Mouse (Mus musculus): Measurements from ENCODE around the gene Mri1. TPM values are rescaled to one million over a fixed set of nuclear protein-coding genes. Genes with fewer than 3 reads are reported as not detected.

Gene Mri1
- polyA plus RNA-seq, 1 experiment from 2014 or later, result 50.7 TPM

DNA sequence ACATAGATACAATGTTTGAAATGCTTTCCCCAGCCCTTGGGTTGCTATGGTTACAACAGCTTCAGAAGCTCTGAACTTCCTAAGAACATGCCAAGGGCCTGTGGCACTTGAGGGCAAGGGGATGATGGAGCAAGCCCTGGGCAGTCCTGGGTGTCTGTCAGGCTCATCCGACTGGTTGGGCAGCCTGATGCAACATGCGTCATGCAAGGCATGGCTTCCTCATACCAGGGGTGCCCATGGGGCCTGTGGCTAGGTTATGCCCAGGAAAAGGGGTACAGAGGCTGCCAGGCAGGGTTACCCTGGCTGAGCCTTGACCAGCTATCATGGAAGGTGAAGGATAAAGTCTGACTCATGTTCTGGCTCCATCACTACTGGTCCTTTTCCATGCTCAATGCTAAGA is 24.1 kb downstream of the Mri1 start:
- no peaks in the 10 kb centered on the region for H3K27me3 ChIP-seq
- no peak overlapping the region for H3K4me2 ChIP-seq
- H3K27ac ChIP-seq, result no peak overlapping the region
- peaks cover 69% of the 10 kb centered on the region for H3K36me3 ChIP-seq
- H3K4me1 ChIP-seq (replicated peaks), result peaks cover 43% of the 10 kb centered on the region
- no peaks in the 10 kb centered on the region for H3K9me3 ChIP-seq
- H3K9ac ChIP-seq, result no peak overlapping the region
- H3K4me3 ChIP-seq, result no peak overlapping the region
- WGBS, result 84% methylated on average over 2 of the region's 2 CpGs
- ATAC-seq (ENCODE audit: low FRiP score), result no peak

DNA sequence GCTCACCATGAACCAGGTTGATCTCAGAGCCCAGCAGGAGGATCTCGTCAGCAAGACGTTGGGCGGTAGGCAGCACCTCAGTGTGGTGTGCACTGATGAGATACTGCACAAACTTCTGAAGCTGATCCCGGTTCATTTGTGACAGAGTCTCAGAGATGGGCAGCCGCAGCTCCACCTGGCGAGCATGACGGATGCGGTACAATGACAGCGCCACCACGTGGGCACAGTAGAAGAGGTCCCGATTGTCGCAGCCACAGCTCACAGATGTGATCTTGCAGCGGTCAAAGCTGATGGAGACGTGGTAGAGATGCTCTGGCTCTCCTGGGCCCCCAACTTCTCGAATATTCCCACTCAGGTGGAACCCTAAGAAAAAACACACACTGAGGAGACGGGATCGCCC is 26.4 kb downstream of the Mri1 start:
- Histone ChIP-seq H3K4me1 (replicated peaks) (peaks cover 31% of the 10 kb centered on the region), H3K9me3 (no peaks in the 10 kb centered on the region), H3K4me3 (no peak overlapping the region), H3K9ac (no peak overlapping the region), H3K27ac (no peak overlapping the region), H3K4me2 (no peak overlapping the region), H3K36me3 (peaks cover 92% of the 10 kb centered on the region), H3K27me3 (no peaks in the 10 kb centered on the region)
- 81% methylated on average over 17 of the region's 17 CpGs for WGBS
- no peak for ATAC-seq (ENCODE audit: low FRiP score)

DNA sequence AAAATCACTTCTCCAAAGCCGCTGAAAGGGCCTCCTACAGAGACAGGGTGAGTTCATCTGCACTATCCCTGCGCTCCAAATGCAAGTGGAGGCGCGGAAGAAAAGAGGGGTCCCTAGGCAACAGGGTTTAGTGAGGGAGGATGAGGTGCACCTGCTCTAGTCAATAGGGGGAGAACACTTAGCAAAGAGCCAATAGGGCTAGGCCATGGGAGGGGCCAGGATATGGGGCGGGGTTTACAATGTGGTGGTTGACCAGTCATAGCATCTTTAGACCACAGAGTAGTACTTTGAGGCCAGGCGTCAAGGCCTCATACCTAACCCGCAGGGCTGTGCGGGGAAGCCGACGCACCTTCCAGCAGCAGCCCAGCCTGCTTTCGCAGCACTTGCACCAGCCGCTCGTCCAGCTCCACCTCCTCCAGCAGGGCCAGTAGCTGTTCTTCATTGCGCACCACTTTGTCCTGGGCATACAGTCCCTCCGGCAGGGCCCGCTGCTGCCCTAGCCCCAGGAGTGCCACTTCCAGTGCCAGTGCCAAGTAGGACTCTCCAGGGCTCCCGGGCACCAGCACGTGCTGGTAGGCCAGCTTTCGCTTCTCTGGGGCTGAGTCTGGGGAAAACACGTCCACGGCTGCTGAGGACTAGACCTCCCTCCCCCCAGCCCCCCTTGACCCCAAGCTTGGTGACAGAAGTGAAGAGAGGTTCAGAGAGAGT is 33.6 kb downstream of the Mri1 start:
- no peaks in the 10 kb centered on the region for H3K9me3 ChIP-seq
- no peak overlapping the region for H3K4me2 ChIP-seq
- no peak for ATAC-seq (ENCODE audit: low FRiP score)
- WGBS, result 79% methylated on average over 21 of the region's 21 CpGs
- H3K27ac ChIP-seq, result no peak overlapping the region
- H3K9ac ChIP-seq, result no peak overlapping the region
- H3K27me3 ChIP-seq, result no peaks in the 10 kb centered on the region
- no peak overlapping the region for H3K4me3 ChIP-seq
- peaks cover 97% of the 10 kb centered on the region for H3K36me3 ChIP-seq
- no peaks in the 10 kb centered on the region for H3K4me1 ChIP-seq (replicated peaks)

DNA sequence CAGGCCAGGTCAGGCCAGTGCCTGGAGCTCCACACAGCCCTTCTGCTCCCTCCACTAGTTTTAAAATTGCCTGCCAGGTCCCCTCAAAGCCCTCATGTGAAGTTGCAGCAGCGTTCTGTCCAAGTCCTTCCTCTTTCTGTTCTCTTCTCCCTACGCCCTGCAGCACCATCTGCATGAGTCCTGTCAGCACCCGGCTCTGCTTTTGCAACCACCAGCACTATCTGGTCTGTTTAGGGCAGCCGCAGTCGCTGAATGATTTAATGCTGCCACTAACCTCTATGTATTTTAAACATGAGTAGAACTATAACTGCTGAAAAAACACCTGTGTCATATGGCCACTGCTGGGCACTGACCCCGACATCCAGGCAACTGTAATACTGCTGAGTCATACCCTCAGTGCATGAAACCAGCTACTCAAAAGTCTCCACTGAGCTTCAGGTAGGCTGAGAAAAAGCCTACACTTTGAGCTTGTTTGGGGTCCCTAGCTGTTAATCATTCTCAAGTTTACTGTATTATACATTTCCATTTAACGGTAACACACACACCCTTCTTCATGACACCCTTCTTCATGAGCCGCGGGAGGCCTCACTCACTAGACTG is 34.5 kb downstream of the Mri1 start:
- WGBS, result 95% methylated on average over 9 of the region's 9 CpGs
- Histone ChIP-seq H3K4me2 (no peak overlapping the region), H3K4me1 (replicated peaks) (no peaks in the 10 kb centered on the region), H3K9me3 (no peaks in the 10 kb centered on the region), H3K27ac (no peak overlapping the region), H3K9ac (no peak overlapping the region), H3K4me3 (no peak overlapping the region), H3K27me3 (no peaks in the 10 kb centered on the region), H3K36me3 (peaks cover 97% of the 10 kb centered on the region)
- ATAC-seq (ENCODE audit: low FRiP score), result no peak

DNA sequence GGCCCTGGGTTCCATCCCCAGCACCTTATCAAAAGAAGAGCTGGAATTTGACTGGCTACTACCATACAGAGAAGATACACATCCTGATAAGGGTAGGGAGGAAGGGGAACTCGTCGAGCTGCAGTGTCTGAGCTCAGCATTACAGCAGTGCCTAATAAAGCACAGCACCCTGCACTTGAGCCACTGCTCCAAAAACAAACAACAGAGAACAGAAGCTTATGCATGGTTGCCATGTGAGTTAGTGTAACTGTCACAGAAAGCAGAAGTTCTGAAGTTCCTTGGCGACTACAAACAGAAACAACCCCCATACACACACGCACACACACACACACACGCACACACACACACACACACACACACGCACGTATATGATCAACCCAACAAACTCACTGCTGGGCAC is 37.0 kb downstream of the Mri1 start:
- Histone ChIP-seq H3K27me3 (no peaks in the 10 kb centered on the region), H3K9ac (no peak overlapping the region), H3K4me2 (no peak overlapping the region), H3K9me3 (no peaks in the 10 kb centered on the region), H3K36me3 (peaks cover 97% of the 10 kb centered on the region), H3K4me3 (no peak overlapping the region), H3K4me1 (replicated peaks) (no peaks in the 10 kb centered on the region), H3K27ac (no peak overlapping the region)
- no peak for ATAC-seq (ENCODE audit: low FRiP score)
- WGBS, result 87% methylated on average over 7 of the region's 7 CpGs

DNA sequence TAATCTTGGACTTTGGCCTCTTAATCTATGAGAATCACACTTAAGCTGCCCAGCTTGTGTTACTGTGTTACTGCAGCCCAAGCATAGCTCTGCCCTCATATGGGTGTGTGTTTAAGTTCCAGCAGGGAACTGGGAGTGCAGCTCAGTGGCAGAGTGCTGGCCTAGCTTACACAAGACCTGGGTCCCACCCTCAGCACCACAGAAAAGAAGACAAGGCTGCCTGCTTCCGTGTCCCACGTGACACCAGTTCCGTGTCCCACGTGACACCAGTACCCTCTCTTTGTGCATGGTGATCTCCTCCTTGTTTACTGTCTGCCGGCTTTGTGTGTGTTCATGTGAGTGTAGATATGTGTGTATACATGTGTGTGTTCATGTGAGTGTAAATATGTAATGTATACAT is 39.0 kb downstream of the Mri1 start:
- 93% methylated on average over 5 of the region's 5 CpGs for WGBS
- no peaks in the 10 kb centered on the region for H3K4me1 ChIP-seq (replicated peaks)
- ATAC-seq (ENCODE audit: low FRiP score), result no peak
- no peaks in the 10 kb centered on the region for H3K9me3 ChIP-seq
- peaks cover 96% of the 10 kb centered on the region for H3K36me3 ChIP-seq
- no peak overlapping the region for H3K27ac ChIP-seq
- H3K27me3 ChIP-seq, result no peaks in the 10 kb centered on the region
- no peak overlapping the region for H3K4me2 ChIP-seq
- no peak overlapping the region for H3K9ac ChIP-seq
- H3K4me3 ChIP-seq, result no peak overlapping the region

DNA sequence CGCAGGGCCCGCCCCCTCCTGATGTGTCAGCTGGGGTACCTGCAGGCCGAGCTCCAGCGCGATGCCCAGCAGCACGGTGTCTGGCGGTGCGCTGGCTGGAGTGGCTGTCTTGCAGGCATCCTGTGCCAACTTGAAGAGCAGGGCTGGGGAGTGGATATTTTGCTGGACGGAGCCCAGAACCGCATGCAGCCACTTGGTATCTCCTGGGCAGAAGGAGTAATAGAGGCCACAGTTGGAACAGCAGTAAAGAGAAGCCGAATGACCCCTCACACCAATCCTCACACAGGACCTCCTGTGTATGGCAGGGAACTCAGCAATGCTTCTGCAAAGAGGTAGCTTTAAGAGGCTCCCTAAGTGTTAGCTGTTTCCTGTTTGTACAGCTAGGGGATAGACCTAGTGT is 39.9 kb downstream of the Mri1 start:
- WGBS, result 98% methylated on average over 11 of the region's 11 CpGs
- no peak overlapping the region for H3K4me3 ChIP-seq
- H3K4me2 ChIP-seq, result no peak overlapping the region
- no peak overlapping the region for H3K27ac ChIP-seq
- H3K36me3 ChIP-seq, result peaks cover 96% of the 10 kb centered on the region
- H3K9me3 ChIP-seq, result no peaks in the 10 kb centered on the region
- H3K27me3 ChIP-seq, result no peaks in the 10 kb centered on the region
- no peak overlapping the region for H3K9ac ChIP-seq
- H3K4me1 ChIP-seq (replicated peaks), result no peaks in the 10 kb centered on the region
- ATAC-seq (ENCODE audit: low FRiP score), result no peak

DNA sequence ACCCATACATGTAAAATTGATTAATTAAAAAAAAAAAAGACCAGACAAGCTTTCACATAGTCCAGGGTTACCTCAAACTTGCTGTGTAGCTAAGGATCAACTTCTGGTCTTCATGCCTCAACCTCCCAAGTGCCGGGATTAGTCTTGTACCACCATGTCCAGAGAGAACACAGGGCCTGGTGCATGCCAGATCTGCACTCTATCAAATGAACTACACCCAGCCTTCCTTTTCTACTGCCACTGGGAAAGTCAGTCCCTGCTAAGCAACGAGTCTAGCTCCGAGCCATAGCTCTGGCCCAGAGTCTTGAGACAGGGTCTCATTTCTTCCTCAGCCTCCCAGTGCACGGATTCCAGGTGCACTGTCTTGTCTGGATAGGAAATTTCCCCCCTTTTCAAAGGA is 43.8 kb downstream of the Mri1 start:
- peaks cover 81% of the 10 kb centered on the region for H3K36me3 ChIP-seq
- H3K27me3 ChIP-seq, result no peaks in the 10 kb centered on the region
- no peak overlapping the region for H3K9ac ChIP-seq
- H3K9me3 ChIP-seq, result no peaks in the 10 kb centered on the region
- H3K4me1 ChIP-seq (replicated peaks), result peaks cover 22% of the 10 kb centered on the region
- no peak overlapping the region for H3K4me2 ChIP-seq
- H3K4me3 ChIP-seq, result no peak overlapping the region
- ATAC-seq (ENCODE audit: low FRiP score), result no peak
- no peak overlapping the region for H3K27ac ChIP-seq
- 96% methylated on average over 4 of the region's 4 CpGs for WGBS

DNA sequence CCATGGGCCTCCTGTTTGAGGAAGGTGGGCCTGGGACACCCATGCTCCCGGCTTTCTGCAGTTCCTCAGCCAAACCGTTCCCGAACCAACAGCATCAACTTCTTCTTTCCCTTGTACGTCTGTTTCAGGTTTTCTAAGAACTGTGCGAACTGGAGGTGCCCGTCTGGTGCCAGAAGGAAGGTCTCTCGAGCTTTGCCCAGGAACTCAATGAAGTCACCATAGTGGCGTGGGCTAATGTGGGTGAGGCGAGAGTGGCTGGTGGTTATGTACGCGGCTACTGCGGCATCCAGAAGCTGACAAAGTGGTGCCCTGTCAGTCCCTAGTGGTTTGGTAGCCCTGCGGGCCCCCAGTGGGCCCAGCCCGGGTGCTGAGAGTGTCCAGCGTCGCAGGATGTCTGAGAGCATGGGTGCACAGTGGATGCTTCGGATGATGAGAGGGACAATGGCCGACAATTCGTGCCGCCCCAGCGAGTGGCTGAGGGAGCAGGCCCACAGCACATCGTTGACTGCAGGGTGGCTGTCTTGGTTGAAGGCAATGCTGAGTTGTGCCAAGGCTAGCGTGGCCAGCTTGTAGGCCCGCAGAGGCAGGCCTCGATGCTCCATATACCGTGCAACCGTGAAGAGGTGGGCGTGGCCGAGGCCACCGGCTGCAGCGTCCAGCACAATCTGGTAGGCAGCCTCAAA is 45.1 kb downstream of the Mri1 start:
- H3K27me3 ChIP-seq, result no peaks in the 10 kb centered on the region
- peaks cover 31% of the 10 kb centered on the region for H3K4me1 ChIP-seq (replicated peaks)
- no peak overlapping the region for H3K9ac ChIP-seq
- no peak overlapping the region for H3K4me2 ChIP-seq
- no peak for ATAC-seq (ENCODE audit: low FRiP score)
- no peak overlapping the region for H3K27ac ChIP-seq
- no peak overlapping the region for H3K4me3 ChIP-seq
- H3K36me3 ChIP-seq, result peaks cover 68% of the 10 kb centered on the region
- 93% methylated on average over 31 of the region's 31 CpGs for WGBS
- H3K9me3 ChIP-seq, result no peaks in the 10 kb centered on the region

DNA sequence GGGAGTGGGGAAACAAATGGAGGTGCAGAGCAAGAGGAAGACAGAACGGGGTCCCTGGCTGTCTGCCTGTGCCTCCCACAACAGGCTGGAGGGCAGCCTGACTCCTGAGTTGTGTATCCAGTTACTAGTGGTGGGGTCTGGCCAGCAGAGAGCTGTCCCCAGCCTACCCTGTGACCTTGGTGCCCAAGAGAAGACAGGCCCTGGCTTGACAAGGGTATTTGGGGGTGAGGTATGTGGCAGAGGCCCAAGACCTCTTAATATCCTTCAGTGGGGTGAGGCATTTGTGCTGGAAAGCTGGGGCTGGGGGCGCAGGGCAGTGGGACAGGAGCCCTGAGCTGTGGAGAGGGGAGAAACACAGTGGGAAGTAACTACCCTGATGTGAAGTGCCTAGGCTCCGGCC is 45.9 kb downstream of the Mri1 start:
- H3K9ac ChIP-seq, result no peak overlapping the region
- no peak for ATAC-seq (ENCODE audit: low FRiP score)
- H3K36me3 ChIP-seq, result peaks cover 60% of the 10 kb centered on the region
- no peak overlapping the region for H3K4me2 ChIP-seq
- no peaks in the 10 kb centered on the region for H3K9me3 ChIP-seq
- H3K4me3 ChIP-seq, result no peak overlapping the region
- H3K4me1 ChIP-seq (replicated peaks), result peaks cover 31% of the 10 kb centered on the region
- H3K27ac ChIP-seq, result no peak overlapping the region
- no peaks in the 10 kb centered on the region for H3K27me3 ChIP-seq
- WGBS, result 97% methylated on average over 3 of the region's 3 CpGs

DNA sequence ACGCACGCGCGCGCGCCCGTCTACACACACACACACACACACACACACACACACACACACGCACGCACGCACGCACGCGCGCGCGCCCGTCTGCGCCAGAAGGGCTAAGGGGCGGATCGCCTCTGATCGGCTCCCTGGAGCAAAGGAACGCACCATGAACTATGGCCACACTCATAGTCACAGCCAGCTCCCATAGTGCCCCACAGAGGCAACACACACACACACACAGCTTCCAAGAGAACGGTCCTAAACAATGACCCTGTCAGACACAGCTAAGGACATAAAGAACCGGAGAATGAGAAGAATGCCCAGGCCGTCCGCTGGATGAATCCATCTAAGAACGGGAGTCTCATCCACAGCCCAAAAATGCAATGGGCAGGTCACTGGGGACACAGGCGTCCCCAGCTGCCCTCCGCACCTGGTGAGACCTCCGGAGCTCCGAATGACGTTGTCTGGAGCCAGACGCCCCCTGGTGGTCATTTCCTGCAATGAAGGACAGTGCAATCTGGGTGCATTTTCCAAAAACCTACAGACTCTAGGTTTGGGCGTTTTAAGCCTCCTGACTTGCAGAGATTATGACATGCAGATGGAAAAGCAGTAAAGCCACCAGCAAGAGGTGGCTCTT is 46.8 kb downstream of the Mri1 start:
- Histone ChIP-seq H3K4me3 (no peak overlapping the region), H3K4me2 (peak overlapping the region; percentile 40), H3K27me3 (no peaks in the 10 kb centered on the region), H3K9ac (peak overlapping the region; percentile 56; the same call in 1 of the 2 replicates), H3K36me3 (peaks cover 51% of the 10 kb centered on the region), H3K27ac (0 out of 2 replicates have a peak overlapping the region, but pooled peaks have one; percentile 20), H3K9me3 (no peaks in the 10 kb centered on the region), H3K4me1 (replicated peaks) (peaks cover 31% of the 10 kb centered on the region)
- WGBS, result 44% methylated on average over 31 of the region's 34 CpGs
- ATAC-seq (ENCODE audit: low FRiP score), result peak; percentile 47
